ENCODE assay signal across 21 mouse cellular contexts in the genomic region with DNA sequence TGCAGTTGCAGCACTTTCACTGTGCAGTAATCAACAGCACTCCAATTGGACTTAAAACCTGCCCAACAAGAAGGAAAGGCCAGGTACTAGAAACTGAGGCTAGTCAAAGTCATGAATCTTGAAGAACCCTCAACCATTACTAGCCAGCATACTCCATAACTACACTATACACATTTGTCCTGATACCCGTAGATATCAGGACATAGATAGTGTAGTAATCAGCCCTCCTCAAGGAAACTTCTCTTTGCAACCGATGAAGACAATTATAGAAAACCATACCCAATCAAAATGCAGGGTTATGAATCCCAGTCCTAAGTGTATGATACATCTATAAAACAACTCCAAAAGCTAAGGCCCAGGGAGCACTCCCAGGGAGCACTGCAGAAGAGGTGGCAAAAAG. TPM values are rescaled to one million over a fixed set of nuclear protein-coding genes. Genes with fewer than 3 reads are reported as not detected.
DNase-seq lines count a peak whose midpoint lies in the region; TF ChIP-seq lines count a peak whose summit lies in the region.
"Had no signal": no experiment of that assay in that cellular context is flagged by ENCODE, and none has a peak within 500 bp of the region (broad histone marks: within the 10 kb centered on the region; RNA-seq: fewer than 3 reads in every experiment).

No protein-coding gene starts in this region.

- no peaks in the 10 kb centered on the region for H3K27me3 ChIP-seq in MEL (ENCODE audit: control insufficient read depth in 1 of 2, insufficient read depth in 2 of 2, low read length in 2 of 2)
- H3K27me3 ChIP-seq: CH12.LX, Patski had no signal

- H3K79me2 ChIP-seq in MEL (ENCODE audit: control insufficient read depth, insufficient read depth, low read length, poor library complexity): peaks cover 1% of the 10 kb centered on the region

- no peak overlapping the region for H3K9ac ChIP-seq in MEL (ENCODE audit: control insufficient read depth, low read depth, low read length, poor library complexity, severe bottlenecking)

- no peak for DNase-seq in MEL (ENCODE audit: low read depth, low spot score)
- DNase-seq in thymus, postnatal 36 days: no peak
- DNase-seq: adrenal gland, adult 2 months; adrenal gland, adult 8-10 months; adrenal gland, postnatal 10 days; adrenal gland, postnatal 14 days; adrenal gland, postnatal 25 days; adrenal gland, postnatal 36 days; B cell, adult 2 months; cerebellum, adult 11 months; cerebellum, adult 11-12 months; cerebellum, adult 18-20 months; cerebellum, adult 2 months; cerebellum, adult 8-10 months had no signal

- TF ChIP-seq CTCF in MEL (IDR thresholded peaks at IDR 0.05 in 2 of 3, conservative IDR thresholded peaks at IDR 0.05 in 1 of 3; ENCODE audit: control insufficient read depth in 1 of 3, insufficient read depth in 1 of 3, low read depth in 2 of 3, low read length in 3 of 3, poor library complexity in 1 of 3, severe bottlenecking in 1 of 3): no peak

- H3K36me3 ChIP-seq in MEL (ENCODE audit: control insufficient read depth in 1 of 2, insufficient read depth in 2 of 2, low read length in 2 of 2): peaks cover 0 to 44% of the 10 kb centered on the region in 2 experiments; a peak in 2 of 4 replicates
- H3K36me3 ChIP-seq: G1E had no signal

- H3K4me1 ChIP-seq in MEL (ENCODE audit: control insufficient read depth in 1 of 2, insufficient read depth in 2 of 2, low read length in 2 of 2): peaks cover 41 to 54% of the 10 kb centered on the region in 2 experiments

- no peak for TF ChIP-seq POLR2A in MEL (IDR thresholded peaks at IDR 0.05; ENCODE audit: control insufficient read depth in 1 of 2, insufficient read depth in 1 of 2, low read depth in 1 of 2, low read length in 2 of 2, poor library complexity in 1 of 2)

- no peaks in the 10 kb centered on the region for H3K9me3 ChIP-seq in MEL (replicated peaks; ENCODE audit: insufficient read depth, low read length)
- H3K9me3 ChIP-seq: G1E had no signal

- no peak overlapping the region for H3K4me3 ChIP-seq in MEL (ENCODE audit: control insufficient read depth in 1 of 2, insufficient read depth in 1 of 2, low read depth in 2 of 2, low read length in 2 of 2)

- TF ChIP-seq EP300 in MEL (IDR thresholded peaks at IDR 0.05; ENCODE audit: low read depth in 1 of 2, low read length in 2 of 2): peak; percentile 41 to 55; a peak in 2 of 4 replicates

- no peak for TF ChIP-seq RAD21 in MEL (IDR thresholded peaks at IDR 0.05; ENCODE audit: low read depth, low read length)

- peak overlapping the region; percentile 37 for H3K27ac ChIP-seq in MEL (ENCODE audit: control insufficient read depth, low read depth, low read length)

TF ChIP-seq in MEL, 35 proteins besides CTCF, POLR2A, EP300 and RAD21:
- TF ChIP-seq ZC3H11A (IDR thresholded peaks at IDR 0.05; ENCODE audit: low read depth, low read length): 0 out of 2 replicates have a peak, but pooled peaks have one; percentile 1
- TF ChIP-seq MXI1 (IDR thresholded peaks at IDR 0.05; ENCODE audit: low read depth, low read length): no peak
- no peak for TF ChIP-seq HCFC1 (IDR thresholded peaks at IDR 0.05; ENCODE audit: low read depth, low read length)
- TF ChIP-seq CHD1 (IDR thresholded peaks at IDR 0.05; ENCODE audit: low read depth, low read length): no peak
- TF ChIP-seq MAZ (IDR thresholded peaks at IDR 0.05; ENCODE audit: low read depth, low read length): no peak
- no peak for TF ChIP-seq MAFK (IDR thresholded peaks at IDR 0.05; ENCODE audit: borderline replicate concordance, low read depth, low read length)
- no peak for TF ChIP-seq UBTF (IDR thresholded peaks at IDR 0.05; ENCODE audit: borderline replicate concordance, insufficient read depth, low read depth, low read length)
- no peak for TF ChIP-seq MEF2A (IDR thresholded peaks at IDR 0.05; ENCODE audit: extremely low read depth, insufficient replicate concordance, low read depth, low read length, poor library complexity, severe bottlenecking)
- TF ChIP-seq MYC (IDR thresholded peaks at IDR 0.05; ENCODE audit: low read depth, low read length): no peak
- no peak for TF ChIP-seq RCOR1 (IDR thresholded peaks at IDR 0.05; ENCODE audit: low read depth, low read length)
- no peak for TF ChIP-seq USF2 (IDR thresholded peaks at IDR 0.05; ENCODE audit: borderline replicate concordance in 1 of 2, insufficient read depth in 1 of 2, low read depth in 1 of 2, low read length in 2 of 2)
- no peak for TF ChIP-seq BHLHE40 (IDR thresholded peaks at IDR 0.05; ENCODE audit: borderline replicate concordance, low read depth, low read length)
- no peak for TF ChIP-seq NELFE (IDR thresholded peaks at IDR 0.05; ENCODE audit: low read depth, low read length)
- no peak for TF ChIP-seq ELF1 (IDR thresholded peaks at IDR 0.05; ENCODE audit: low read depth, low read length)
- TF ChIP-seq MAX (IDR thresholded peaks at IDR 0.05; ENCODE audit: low read length): no peak
- TF ChIP-seq ZKSCAN1 (IDR thresholded peaks at IDR 0.05; ENCODE audit: low read depth, low read length): no peak
- TF ChIP-seq SMC3 (IDR thresholded peaks at IDR 0.05; ENCODE audit: low read depth, low read length): no peak
- peak; percentile 57 for TF ChIP-seq GATA1 (IDR thresholded peaks at IDR 0.05; ENCODE audit: low read depth, low read length)
- no peak for TF ChIP-seq JUND (IDR thresholded peaks at IDR 0.05; ENCODE audit: low read depth, low read length)
- TF ChIP-seq ZNF384 (IDR thresholded peaks at IDR 0.05; ENCODE audit: low read depth, low read length): no peak
- TF ChIP-seq POLR2AphosphoS2 (IDR thresholded peaks at IDR 0.05; ENCODE audit: low read length): no peak
- TF ChIP-seq NRF1 (IDR thresholded peaks at IDR 0.05; ENCODE audit: insufficient read depth, low read depth, low read length, poor library complexity, severe bottlenecking): no peak
- 0 out of 2 replicates have a peak, but pooled peaks have one; percentile 36 for TF ChIP-seq SIN3A (IDR thresholded peaks at IDR 0.05; ENCODE audit: low read length)
- peak; percentile 47; the same call in 1 of the 2 replicates for TF ChIP-seq ETS1 (IDR thresholded peaks at IDR 0.05; ENCODE audit: low read depth, low read length)
- no peak for TF ChIP-seq GABPA (IDR thresholded peaks at IDR 0.05; ENCODE audit: low read depth, low read length)
- no peak for TF ChIP-seq E2F4 (IDR thresholded peaks at IDR 0.05; ENCODE audit: borderline replicate concordance, low read depth, low read length)
- no peak for TF ChIP-seq KAT2A (conservative IDR thresholded peaks at IDR 0.05; ENCODE audit: low read depth, low read length)
- no peak for TF ChIP-seq POLR2AphosphoS5 (IDR thresholded peaks at IDR 0.05; ENCODE audit: borderline replicate concordance, low read depth, low read length)
- TF ChIP-seq USF1 (IDR thresholded peaks at IDR 0.05; ENCODE audit: low read depth, low read length): no peak
- no peak for TF ChIP-seq TAL1 (IDR thresholded peaks at IDR 0.05; ENCODE audit: low read length)
- TF ChIP-seq ZMIZ1 (IDR thresholded peaks at IDR 0.05; ENCODE audit: low read depth, low read length): no peak
- TF ChIP-seq TBP (IDR thresholded peaks at IDR 0.05; ENCODE audit: low read depth, low read length): no peak
- TF ChIP-seq TCF12 (IDR thresholded peaks at IDR 0.05; ENCODE audit: low read depth, low read length): peak; percentile 63; the same call in 1 of the 2 replicates
- TF ChIP-seq CHD2 (IDR thresholded peaks at IDR 0.05; ENCODE audit: low read length): no peak

RNA-seq across cellular contexts. Expression of a gene that starts 16.5 kb away (rescaled TPM):
- 6.1 and 6.9 TPM in 2 replicates for total RNA-seq in MEL (2012; rRNA removed)
- polyA plus RNA-seq in MEL (2012; ENCODE audit: insufficient read depth in 1 of 2, insufficient read length in 2 of 2, low read depth in 1 of 2, low replicate concordance in 2 of 2, missing spikeins in 1 of 2): 100 to 1,000 TPM in 1 of 2 experiments, 1 to 10 TPM in 1; 9.1 to 238 TPM
- polyA plus RNA-seq: G1E had no signal

RNA-seq across cellular contexts. Expression of a gene that starts 53.9 kb away (rescaled TPM):
- 0.04 TPM in 1 of 2 replicates, not detected in the other for total RNA-seq in MEL (2012; rRNA removed)
- polyA plus RNA-seq in MEL (2012; ENCODE audit: insufficient read depth in 1 of 2, insufficient read length in 2 of 2, low read depth in 1 of 2, low replicate concordance in 2 of 2, missing spikeins in 1 of 2): not detected
- total RNA-seq: adrenal gland, adult 18-20 months; adrenal gland, adult 2 months; adrenal gland, adult 8-10 months; adrenal gland, postnatal 10 days; adrenal gland, postnatal 14 days; adrenal gland, postnatal 25 days; adrenal gland, postnatal 36 days; adrenal gland, postnatal 4 days had no signal
- polyA plus RNA-seq: activated CD4-positive, CD25-positive, alpha-beta regulatory T cell, adult 4 months; adrenal gland, adult 2 months; CD4-positive, CD25-positive, alpha-beta regulatory T cell, adult 4 months; cerebellum, adult 2 months; G1E had no signal
